Mouse (Mus musculus) limb, embryonic 13.5 days (tissue): ENCODE results near the gene Nploc4. TPM values are rescaled to one million over a fixed set of nuclear protein-coding genes. Genes with fewer than 3 reads are reported as not detected.

Experiments
- ATAC-seq: fragments of 200-750 bp; cut with Nextera tagmentation; 2 replicates; pipeline ENCODE4 v1.8.0; 2017; ENCODE audit warnings: low read depth, moderate number of reproducible peaks, moderate TSS enrichment; ENCODE audit not compliant: low FRiP score
- H3K27ac ChIP-seq: fragments of 300-500 bp; sonication (generic); 2 replicates; pipeline ENCODE4 v1.5.1; 2015; ENCODE audit warnings: inconsistent platforms, mild to moderate bottlenecking, moderate library complexity
- H3K27me3 ChIP-seq: fragments of 300-500 bp; sonication (generic); 2 replicates; pipeline ENCODE4 v1.6.1; 2015; ENCODE audit warnings: mild to moderate bottlenecking, inconsistent platforms
- H3K36me3 ChIP-seq: fragments of 300-500 bp; sonication (generic); 2 replicates; pipeline ENCODE4 v1.6.1; 2015; ENCODE audit warnings: inconsistent platforms, mild to moderate bottlenecking, moderate library complexity
- H3K4me1 ChIP-seq: fragments of 300-500 bp; sonication (generic); 2 replicates; pipeline ENCODE4 v1.6.1; 2015; ENCODE audit warnings: inconsistent platforms
- H3K4me2 ChIP-seq: fragments of 300-500 bp; sonication (generic); replicated peaks from 2 replicates; pipeline ENCODE4 v1.6.1; 2015; ENCODE audit warnings: inconsistent platforms, mild to moderate bottlenecking, moderate library complexity
- H3K4me3 ChIP-seq: fragments of 300-500 bp; sonication (generic); 2 replicates; pipeline ENCODE4 v1.5.1; 2015; ENCODE audit warnings: moderate library complexity, mild to moderate bottlenecking, inconsistent platforms
- H3K9ac ChIP-seq: fragments of 300-500 bp; sonication (generic); 2 replicates; pipeline ENCODE4 v1.6.1; 2015; ENCODE audit warnings: mild to moderate bottlenecking, inconsistent platforms
- H3K9me3 ChIP-seq: fragments of 300-500 bp; sonication (generic); 2 replicates; pipeline ENCODE4 v1.6.1; 2016; ENCODE audit warnings: inconsistent platforms
- WGBS: fragments of 180-500 bp; shearing (Covaris S2); methylation state at CpG from one replicate; pipeline ENCODE4 v1.1.7; 2015; 5-methylcytosine and 5-hydroxymethylcytosine counted together
- polyA plus RNA-seq: library from polyadenylated mRNA; unstranded; fragments of >200 nt; fragmentation: Nextera tagmentation; extraction: Ambion mirVana; gene quantifications from 2 replicates; pipeline ENCODE4 v1.2.1, GENCODE M21; 2015

The Nploc4 gene
- polyA plus RNA-seq, 1 experiment from 2014 or later = 37.6 TPM

DNA sequence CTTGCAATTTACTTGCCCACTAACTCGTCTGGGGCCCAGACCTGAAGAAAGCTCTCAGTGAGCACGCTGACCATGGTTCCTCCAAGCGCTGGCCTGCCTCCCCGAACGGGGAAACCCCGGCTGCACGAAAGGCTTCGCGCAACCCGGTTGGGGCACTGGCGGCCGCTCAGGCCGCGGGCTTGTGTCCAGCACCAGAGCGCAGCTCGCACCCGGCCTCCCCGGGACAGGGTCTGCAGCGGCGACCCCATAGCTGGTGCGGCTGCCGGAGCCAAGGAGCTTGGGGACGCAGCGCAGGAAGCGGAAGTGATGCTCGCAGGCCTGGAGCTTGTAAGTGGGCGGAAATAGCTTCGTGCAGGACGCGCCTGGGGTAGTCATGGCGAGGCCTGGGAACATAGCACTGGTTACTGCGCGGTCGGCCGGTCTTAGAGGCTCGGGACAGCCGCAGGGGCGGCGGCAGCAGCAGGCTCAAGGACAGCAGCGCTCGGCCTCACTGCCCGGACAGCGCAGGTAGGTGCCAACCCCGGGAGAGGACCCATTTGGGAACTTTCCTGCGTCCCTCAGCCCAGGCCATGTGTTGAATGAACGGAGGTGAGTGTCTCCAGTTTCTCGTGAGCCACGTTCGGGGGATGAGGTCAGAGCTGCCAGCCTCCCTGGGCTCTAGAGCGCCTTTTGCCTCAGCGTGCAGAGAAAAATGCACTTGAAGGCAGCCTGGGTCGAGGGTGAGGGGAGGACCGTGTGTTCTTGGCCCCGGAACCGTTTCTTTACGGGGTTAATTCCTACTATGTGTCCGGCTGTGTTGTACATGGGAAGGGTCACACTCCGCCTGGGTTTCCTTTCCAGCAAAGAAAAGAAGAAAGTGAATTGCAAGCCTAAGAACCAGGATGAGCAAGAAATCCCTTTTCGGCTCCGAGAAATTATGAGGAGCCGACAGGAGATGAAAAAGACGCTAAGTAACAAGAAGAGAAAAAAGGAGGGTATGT, 20.6 kb upstream of the Nploc4 start, which contains the start of the genes Oxld1 and Ccdc137:
Gene Oxld1 (minus strand): TSS at position 297 of the 980 bp plus-strand sequence.
Gene Ccdc137 (plus strand): TSS at position 344 of the 980 bp plus-strand sequence.
- Histone ChIP-seq H3K4me1 (peaks cover 20% of the 10 kb centered on the region), H3K4me2 (peak within 1 kb of the TSS; percentile 96), H3K4me3 (peak within 1 kb of the TSS; percentile 90), H3K36me3 (peaks cover 43% of the 10 kb centered on the region), H3K27ac (peak within 1 kb of the TSS; percentile 76), H3K9me3 (no peaks in the 10 kb centered on the region), H3K9ac (peak within 1 kb of the TSS; percentile 95), H3K27me3 (no peaks in the 10 kb centered on the region)
- peak; percentile 87 for ATAC-seq
- 5% methylated on average over 60 of the region's 62 CpGs for WGBS

DNA sequence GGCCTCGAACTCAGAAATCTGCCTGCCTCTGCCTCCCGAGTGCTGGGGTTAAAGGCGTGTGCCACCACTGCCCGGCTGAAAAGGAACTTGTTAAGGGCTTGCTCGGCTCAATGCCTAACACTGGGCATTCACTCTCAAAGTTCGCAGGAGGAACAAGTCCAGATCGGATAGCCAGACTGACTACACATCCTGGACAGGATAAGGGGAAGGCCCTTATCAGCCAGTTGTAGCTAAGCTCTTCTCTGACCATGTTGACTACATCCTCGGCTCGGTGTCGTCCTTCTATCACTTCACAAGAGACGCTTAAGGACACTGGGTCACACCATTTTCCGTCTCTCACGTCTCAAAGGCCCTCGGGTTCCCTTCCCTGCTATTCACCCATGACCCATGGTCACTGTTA, 19.9 kb upstream of the Nploc4 start:
- Histone ChIP-seq H3K27ac (peak overlapping the region; percentile 76), H3K9ac (peak overlapping the region; percentile 95), H3K36me3 (peaks cover 36% of the 10 kb centered on the region), H3K4me3 (peak overlapping the region; percentile 90), H3K27me3 (no peaks in the 10 kb centered on the region), H3K4me2 (peak overlapping the region; percentile 96), H3K4me1 (peaks cover 20% of the 10 kb centered on the region), H3K9me3 (no peaks in the 10 kb centered on the region)
- ATAC-seq = no peak
- 37% methylated on average over 14 of the region's 14 CpGs for WGBS

DNA sequence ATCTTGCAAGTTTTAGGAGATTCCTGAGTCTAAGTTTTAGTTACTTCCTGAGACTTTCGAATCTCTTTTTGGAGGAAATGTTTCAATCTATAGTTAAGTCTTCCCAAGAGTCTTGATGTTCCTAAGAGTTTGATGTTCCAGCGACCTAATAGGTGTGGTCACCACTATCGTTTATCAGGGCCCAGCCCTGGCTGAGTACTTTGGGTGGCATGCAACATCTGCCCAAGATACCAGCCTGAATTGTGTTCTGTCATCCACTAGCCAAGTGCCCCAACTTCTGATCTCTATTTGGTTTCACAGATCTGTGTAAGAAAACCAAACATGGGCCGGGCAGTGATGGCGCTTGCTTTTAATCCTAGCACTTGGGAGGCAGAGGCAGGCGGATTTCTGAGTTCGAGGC, 17.9 kb upstream of the Nploc4 start:
- no peak for ATAC-seq
- Histone ChIP-seq H3K4me1 (peaks cover 20% of the 10 kb centered on the region), H3K9me3 (no peaks in the 10 kb centered on the region), H3K4me2 (no peak overlapping the region), H3K4me3 (no peak overlapping the region), H3K9ac (no peak overlapping the region), H3K27ac (no peak overlapping the region), H3K36me3 (peaks cover 17% of the 10 kb centered on the region), H3K27me3 (no peaks in the 10 kb centered on the region)
- WGBS = 90% methylated on average over 7 of the region's 7 CpGs

DNA sequence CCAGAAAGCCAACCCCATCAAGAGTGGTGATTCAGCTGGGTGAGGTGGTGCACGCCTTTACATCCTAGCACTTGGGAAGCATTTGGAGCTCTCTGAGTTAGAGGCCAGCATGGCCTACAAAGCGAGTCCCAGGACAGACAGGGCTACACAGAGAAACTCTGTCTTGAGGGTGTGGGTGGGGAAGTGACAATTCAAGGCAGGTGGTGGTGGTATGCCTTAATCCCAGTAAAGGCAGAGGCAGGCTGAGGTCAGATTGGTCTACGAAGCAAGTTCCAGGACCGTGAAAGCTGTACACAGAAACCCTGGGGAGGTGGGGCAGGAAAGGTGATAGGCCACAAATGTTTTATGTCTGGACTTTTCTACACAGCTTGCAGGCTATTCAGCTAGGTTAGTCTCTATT, 17.5 kb upstream of the Nploc4 start:
- H3K27ac ChIP-seq = no peak overlapping the region
- WGBS = 89% methylated on average over 4 of the region's 4 CpGs
- no peak for ATAC-seq
- H3K4me1 ChIP-seq = peaks cover 20% of the 10 kb centered on the region
- no peak overlapping the region for H3K4me3 ChIP-seq
- no peaks in the 10 kb centered on the region for H3K27me3 ChIP-seq
- H3K9me3 ChIP-seq = no peaks in the 10 kb centered on the region
- no peak overlapping the region for H3K9ac ChIP-seq
- H3K36me3 ChIP-seq = peaks cover 14% of the 10 kb centered on the region
- no peak overlapping the region for H3K4me2 ChIP-seq

DNA sequence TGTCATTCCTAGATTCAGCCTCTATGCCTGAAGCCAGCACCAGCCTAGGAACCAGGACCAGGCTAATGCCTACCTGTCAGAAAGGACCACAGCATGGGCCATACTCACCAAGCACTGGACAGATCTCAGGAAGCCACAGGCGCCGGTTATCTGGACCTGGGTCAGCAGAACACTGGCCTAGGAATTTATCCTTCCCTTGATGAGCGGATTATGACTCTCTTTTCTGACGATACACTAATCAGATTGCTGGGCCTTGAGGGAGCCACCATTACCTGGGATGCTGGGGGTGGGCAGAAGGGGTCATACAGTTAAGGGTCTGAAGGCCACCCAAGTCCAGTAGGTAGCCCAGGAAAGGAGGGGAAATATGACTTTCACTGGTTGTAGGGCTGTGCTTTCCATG, 15.8 kb upstream of the Nploc4 start, which contains the start of gene Pde6g:
Gene Pde6g (minus strand): TSS at position 195 of the 400 bp plus-strand sequence.
- no peak for ATAC-seq
- Histone ChIP-seq H3K4me2 (no peak within 1 kb of the TSS), H3K27me3 (no peaks in the 10 kb centered on the region), H3K36me3 (peaks cover 6% of the 10 kb centered on the region), H3K9me3 (no peaks in the 10 kb centered on the region), H3K27ac (no peak within 1 kb of the TSS), H3K9ac (no peak within 1 kb of the TSS), H3K4me3 (no peak within 1 kb of the TSS), H3K4me1 (peaks cover 9% of the 10 kb centered on the region)
- WGBS = 88% methylated on average over 4 of the region's 4 CpGs

DNA sequence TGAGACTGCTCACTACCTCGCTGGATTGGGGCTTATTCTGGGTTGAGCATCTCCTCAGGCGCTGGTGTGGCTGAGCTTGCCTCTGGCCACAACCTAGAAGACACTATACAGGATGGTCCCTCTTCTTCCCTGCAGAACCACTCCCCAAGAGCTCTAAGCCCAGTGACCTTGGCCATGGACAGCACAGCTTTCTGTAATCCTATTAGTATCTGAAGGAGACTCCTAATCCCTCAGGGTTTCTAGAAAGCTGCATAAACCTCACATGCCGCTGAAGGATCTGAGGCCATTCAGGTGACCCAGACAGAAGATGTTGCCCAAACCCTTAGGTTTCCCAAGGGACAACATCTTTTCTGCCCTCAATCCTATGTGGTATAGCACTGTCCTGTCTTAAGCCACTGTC, 14.7 kb upstream of the Nploc4 start:
- no peak overlapping the region for H3K4me3 ChIP-seq

DNA sequence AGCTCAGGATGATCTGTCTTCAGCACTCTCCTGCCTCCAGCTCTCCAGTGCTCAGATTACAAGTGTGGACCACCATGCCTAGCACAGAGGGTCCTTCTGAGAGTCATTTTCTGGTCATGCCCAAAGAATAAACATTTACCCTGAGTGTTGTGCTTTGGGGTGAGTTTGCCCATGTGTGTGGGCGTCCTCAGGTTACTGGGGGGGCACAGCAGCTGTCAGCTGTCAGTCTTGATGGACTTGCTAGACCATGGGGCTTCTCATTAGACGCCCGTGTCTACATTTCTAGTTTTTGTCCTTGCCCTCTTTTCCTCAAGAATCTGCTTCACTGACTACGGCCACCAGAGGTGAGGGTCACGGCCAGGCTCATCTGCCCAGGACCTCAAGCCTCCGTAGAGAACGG, 9.7 kb upstream of the Nploc4 start:
- ATAC-seq = no peak
- Histone ChIP-seq H3K36me3 (no peaks in the 10 kb centered on the region), H3K9ac (no peak overlapping the region), H3K4me2 (no peak overlapping the region), H3K27ac (no peak overlapping the region), H3K27me3 (no peaks in the 10 kb centered on the region), H3K4me1 (no peaks in the 10 kb centered on the region), H3K4me3 (no peak overlapping the region), H3K9me3 (no peaks in the 10 kb centered on the region)
- WGBS = 81% methylated on average over 7 of the region's 7 CpGs

More for the DNA sequence above, 14.7 kb upstream of the Nploc4 start:
- H3K27ac ChIP-seq = no peak overlapping the region
- peaks cover 7% of the 10 kb centered on the region for H3K4me1 ChIP-seq
- H3K4me2 ChIP-seq = no peak overlapping the region
- no peaks in the 10 kb centered on the region for H3K27me3 ChIP-seq
- H3K9me3 ChIP-seq = no peaks in the 10 kb centered on the region
- no peak for ATAC-seq
- 65% methylated on average over 3 of the region's 3 CpGs for WGBS
- H3K36me3 ChIP-seq = peaks cover 6% of the 10 kb centered on the region
- H3K9ac ChIP-seq = no peak overlapping the region

DNA sequence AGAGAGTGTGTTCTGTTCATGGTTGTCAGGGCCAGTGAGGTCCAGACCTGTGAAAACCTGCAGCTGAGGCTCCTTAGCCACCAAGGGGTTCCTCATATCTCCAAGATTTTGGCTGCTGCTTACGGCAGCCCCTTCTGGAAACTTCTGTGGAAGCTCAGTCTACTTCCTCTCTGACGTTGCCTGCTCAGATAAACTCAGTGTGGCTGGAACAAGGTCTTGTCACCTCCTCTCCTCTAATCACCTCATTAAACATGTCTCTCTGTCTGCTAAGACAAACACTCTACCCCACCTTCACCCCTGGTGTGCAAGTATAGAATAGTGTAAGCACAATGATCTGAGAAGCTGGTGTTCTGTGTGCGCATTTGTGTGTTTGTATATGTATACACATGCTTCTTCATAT, 8.0 kb upstream of the Nploc4 start:
- Histone ChIP-seq H3K36me3 (no peaks in the 10 kb centered on the region), H3K9ac (no peak overlapping the region), H3K4me3 (no peak overlapping the region), H3K27me3 (no peaks in the 10 kb centered on the region), H3K4me1 (no peaks in the 10 kb centered on the region), H3K4me2 (no peak overlapping the region), H3K9me3 (no peaks in the 10 kb centered on the region), H3K27ac (no peak overlapping the region)
- no peak for ATAC-seq
- WGBS = 61% methylated on average over 3 of the region's 3 CpGs

DNA sequence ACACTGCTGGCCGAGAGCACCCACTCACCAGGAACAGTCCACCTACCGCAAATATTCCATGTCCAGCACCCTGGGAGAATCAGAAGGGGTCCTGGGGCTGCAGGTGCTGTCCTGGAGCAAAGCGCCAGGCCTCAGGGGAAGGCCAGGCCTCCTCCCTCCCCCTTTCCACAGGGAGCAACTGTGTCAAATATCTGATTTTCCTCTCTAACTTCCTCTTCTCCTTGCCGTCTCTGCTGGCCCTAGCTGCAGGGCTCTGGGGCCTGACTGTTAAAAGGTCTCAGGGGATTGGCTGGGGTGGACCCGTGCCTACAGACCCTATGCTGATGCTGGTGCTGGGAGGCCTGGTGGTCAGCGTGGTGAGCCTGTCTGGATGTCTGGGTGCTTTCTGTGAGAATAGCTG, 6.6 kb upstream of the Nploc4 start:
- WGBS = 69% methylated on average over 6 of the region's 6 CpGs
- Histone ChIP-seq H3K9ac (0 out of 2 replicates have a peak overlapping the region, but pooled peaks have one; percentile 13), H3K27me3 (no peaks in the 10 kb centered on the region), H3K36me3 (no peaks in the 10 kb centered on the region), H3K4me1 (no peaks in the 10 kb centered on the region), H3K9me3 (no peaks in the 10 kb centered on the region), H3K27ac (no peak overlapping the region), H3K4me3 (no peak overlapping the region), H3K4me2 (no peak overlapping the region)
- no peak for ATAC-seq

DNA sequence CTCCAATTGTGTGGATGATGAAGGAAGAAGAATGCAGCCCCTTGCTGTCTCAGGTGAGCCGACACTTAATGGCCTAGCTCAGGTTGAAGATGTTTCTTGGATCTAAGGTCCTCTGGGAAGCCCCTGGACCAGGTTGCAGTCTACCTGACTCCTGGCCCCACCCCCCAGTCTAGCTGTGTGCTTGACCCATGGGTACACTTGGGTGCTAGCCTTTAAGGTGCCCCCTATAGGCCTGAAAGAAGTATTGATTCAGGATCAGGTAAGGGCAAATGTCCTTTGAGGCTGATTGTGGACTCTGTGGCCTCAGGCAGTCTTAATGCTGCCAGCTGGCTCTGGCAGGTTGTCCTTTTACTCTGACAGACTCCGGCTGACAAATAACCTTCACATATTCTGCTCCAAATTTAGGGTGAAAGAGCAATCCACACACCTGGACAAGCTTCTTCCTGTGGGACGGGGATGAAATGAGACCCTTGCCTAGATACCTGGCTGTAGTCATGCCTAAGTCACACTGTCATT, 5.3 kb upstream of the Nploc4 start:
- 84% methylated on average over 3 of the region's 3 CpGs for WGBS
- no peak overlapping the region for H3K27ac ChIP-seq
- no peaks in the 10 kb centered on the region for H3K9me3 ChIP-seq
- no peak overlapping the region for H3K4me2 ChIP-seq
- no peak overlapping the region for H3K9ac ChIP-seq
- H3K4me3 ChIP-seq = no peak overlapping the region
- H3K4me1 ChIP-seq = no peaks in the 10 kb centered on the region
- no peaks in the 10 kb centered on the region for H3K36me3 ChIP-seq
- no peak for ATAC-seq
- H3K27me3 ChIP-seq = no peaks in the 10 kb centered on the region

DNA sequence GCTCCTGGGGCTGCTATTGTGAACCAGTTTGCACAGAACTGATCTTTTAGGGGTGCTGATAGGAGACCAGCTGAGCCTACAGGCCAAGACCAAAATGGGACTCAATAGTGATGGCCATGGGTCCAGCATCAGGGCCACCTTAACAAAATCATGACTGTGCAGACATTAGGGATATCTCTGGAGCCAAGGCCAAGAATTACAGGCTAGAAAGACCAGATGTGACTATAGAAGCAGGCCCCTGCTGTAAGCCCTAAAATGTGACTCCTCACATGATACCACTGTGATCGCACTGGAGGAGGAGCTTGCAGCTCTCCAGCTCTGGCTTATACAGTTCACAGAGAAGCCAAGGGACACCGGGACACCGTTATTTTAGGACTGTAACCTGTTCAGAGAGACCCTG, 4.8 kb upstream of the Nploc4 start, which contains the start of gene Tspan10:
Gene Tspan10 (plus strand): TSS at position 301 of the 400 bp plus-strand sequence.
- 88% methylated on average over 3 of the region's 3 CpGs for WGBS

DNA sequence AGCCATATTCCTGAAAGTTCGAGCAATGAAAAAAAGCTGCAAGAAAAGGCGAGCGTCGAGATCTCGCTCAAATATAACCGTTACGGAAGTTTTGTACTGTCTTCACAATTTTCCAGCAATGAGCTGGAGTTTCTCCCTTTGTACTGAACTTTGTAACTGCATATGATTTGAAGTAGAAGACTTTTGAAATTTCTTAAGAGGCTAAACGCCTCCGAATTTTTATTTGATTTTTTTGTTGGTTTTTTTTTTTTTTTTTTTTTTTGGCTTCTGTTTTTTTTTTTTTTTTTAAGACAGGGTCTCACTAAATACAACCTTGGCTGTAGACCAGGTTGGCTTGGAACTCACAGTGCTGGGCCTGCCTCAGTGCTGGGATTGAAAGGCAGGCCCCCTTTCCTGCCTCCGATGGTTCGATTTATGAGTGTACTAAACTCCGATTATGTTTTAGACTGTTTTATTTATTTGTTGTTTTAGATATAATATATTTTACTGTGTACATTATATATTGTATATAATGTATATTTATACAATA, 413 bp upstream of the Nploc4 start:
- H3K27me3 ChIP-seq = no peaks in the 10 kb centered on the region
- no peaks in the 10 kb centered on the region for H3K9me3 ChIP-seq
- WGBS = 26% methylated on average over 12 of the region's 12 CpGs
- peaks cover 12% of the 10 kb centered on the region for H3K4me1 ChIP-seq
- H3K4me2 ChIP-seq = peak overlapping the region; percentile 94
- H3K36me3 ChIP-seq = peaks cover 18% of the 10 kb centered on the region
- peak overlapping the region; percentile 79; the same call in 1 of the 2 replicates for H3K27ac ChIP-seq
- no peak for ATAC-seq
- peak overlapping the region; percentile 96 for H3K9ac ChIP-seq
- H3K4me3 ChIP-seq = peak overlapping the region; percentile 98

More for the DNA sequence above, 4.8 kb upstream of the Nploc4 start, which contains the start of gene Tspan10:
- ATAC-seq = no peak
- Histone ChIP-seq H3K27ac (no peak within 1 kb of the TSS), H3K9ac (no peak within 1 kb of the TSS), H3K36me3 (no peaks in the 10 kb centered on the region), H3K4me2 (no peak within 1 kb of the TSS), H3K4me3 (no peak within 1 kb of the TSS), H3K4me1 (no peaks in the 10 kb centered on the region), H3K27me3 (no peaks in the 10 kb centered on the region), H3K9me3 (no peaks in the 10 kb centered on the region)
